Mouse (Mus musculus) thymus, adult 2 months (tissue): ENCODE data around the gene Klf13.

ENCODE experiments used
- CTCF ChIP-seq: fragments of 200-500 bp; IDR thresholded peaks from 2 replicates; pipeline ENCODE4 v1.5.1; 2012; ENCODE audit warnings: mild to moderate bottlenecking, control low read depth, low read length, moderate library complexity, borderline replicate concordance; ENCODE audit not compliant: control insufficient read depth, poor library complexity, insufficient read depth; ENCODE audit errors: extremely low read depth
- POLR2A ChIP-seq: fragments of 200-500 bp; IDR thresholded peaks from 2 replicates; pipeline ENCODE4 v1.6.1; 2012; ENCODE audit warnings: mild to moderate bottlenecking, low read length, control low read depth, moderate library complexity; ENCODE audit not compliant: control insufficient read depth, poor library complexity, insufficient read depth; ENCODE audit errors: extremely low read depth

GRCm38 (mm10) chr7:63876640-63877039, 62.1 kb downstream of the Klf13 start:
- TF ChIP-seq CTCF (no peak), POLR2A (no peak)
